Mouse (Mus musculus) urinary bladder, postnatal 10 days (tissue): ENCODE results near the gene Cog4.
"Not testable (repeated sequence)": the region's sequence is repeated elsewhere in the genome, so short reads cannot be mapped to it uniquely, and the experiment has no call there.

Experiments
- DNase-seq: peaks from one replicate; pipeline ENCODE4 v3.0.0; 2022; ENCODE audit warnings: low spot score

Cog4 gene

GRCm38 (mm10) chr8:110831956-110832355 is 14.4 kb upstream of the Cog4 start:
- no peak for DNase-seq

DNA sequence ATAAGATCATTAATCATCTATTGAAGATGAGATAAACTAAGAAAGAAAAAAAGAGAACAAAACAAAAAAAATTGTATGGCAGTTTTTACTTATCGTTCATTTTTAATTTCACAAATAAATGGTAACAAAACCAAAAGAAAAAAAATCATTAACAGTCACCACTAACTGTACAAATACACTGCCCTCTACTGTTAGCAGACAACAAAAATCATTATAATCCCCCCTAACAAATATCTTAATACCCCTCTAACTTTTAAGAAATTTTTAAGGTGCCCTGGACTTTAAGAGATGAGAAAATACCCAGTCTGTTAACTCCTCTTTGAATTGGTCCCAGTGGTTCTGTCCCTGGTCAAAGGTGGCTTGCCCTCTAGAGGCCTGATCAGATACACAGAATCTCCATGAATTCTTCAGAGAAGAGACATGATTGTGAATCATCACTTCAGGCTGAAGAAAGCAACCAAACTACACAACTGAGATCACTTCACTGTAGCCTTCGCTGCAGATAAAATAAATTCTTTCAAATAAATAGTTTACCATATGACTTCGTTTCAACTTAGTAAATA is 4.3 kb upstream of the Cog4 start:
- no peak for DNase-seq

DNA sequence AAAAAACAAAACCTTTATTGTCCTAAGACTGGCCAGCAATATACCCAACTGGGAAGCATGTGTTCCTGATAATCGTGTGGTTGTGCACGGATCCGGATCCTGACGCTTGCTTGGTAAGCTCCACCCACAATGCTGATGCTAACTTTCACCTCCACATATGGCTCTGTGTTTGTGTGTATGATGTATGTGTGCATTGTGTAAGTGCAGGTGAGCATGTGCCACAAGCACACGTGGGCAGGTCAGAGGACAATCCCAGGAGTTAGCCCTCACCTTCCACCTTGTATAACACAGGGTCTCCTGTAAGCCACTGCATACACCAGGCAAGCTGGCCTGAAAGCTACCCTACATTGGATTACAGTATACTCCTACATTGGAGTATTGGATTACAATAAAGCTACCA is 3.2 kb upstream of the Cog4 start:
- no peak for DNase-seq

DNA sequence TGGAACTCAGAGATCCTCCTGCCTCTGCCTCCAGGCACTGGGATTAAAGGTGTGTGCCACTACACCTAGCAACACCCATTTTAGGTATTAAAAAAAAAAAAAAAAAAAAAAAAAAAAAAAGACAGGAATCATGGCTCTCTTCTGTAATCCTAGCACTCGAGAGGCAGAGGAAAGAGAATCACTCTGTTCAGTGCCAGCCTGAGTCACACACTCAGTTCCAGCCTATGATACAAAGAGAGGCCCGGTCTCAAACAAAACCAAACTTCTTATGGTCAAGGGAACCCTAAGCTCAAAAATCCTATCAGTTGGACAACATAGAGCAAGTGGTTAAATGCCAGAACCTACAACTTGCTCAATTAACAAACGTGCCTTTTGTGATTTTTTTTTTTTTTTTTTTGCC is 1.5 kb upstream of the Cog4 start:
- DNase-seq: no peak

- DNase-seq: no peak
Observed at GRCm38 (mm10) chr8:110845821-110846404, 487 bp upstream of the Cog4 start.

DNA sequence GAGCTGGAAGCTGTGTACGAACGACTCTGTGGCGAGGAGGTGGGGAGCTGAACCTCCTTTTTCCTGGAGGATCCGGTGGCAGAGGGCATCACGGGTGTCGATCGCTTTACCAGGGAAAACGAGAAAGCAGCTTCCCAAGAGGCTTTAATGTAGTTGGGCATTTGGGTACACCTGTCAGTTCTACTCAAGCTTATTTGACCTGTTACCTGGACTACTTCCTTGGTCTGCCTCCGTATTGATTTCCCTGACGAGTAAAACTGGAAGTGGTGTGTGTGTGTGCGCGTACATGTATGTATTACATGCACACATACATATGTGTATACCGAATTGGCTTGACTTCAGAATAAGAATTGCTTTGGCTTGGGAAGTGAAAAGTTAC is 760 bp downstream of the Cog4 start:
- DNase-seq: no peak

DNA sequence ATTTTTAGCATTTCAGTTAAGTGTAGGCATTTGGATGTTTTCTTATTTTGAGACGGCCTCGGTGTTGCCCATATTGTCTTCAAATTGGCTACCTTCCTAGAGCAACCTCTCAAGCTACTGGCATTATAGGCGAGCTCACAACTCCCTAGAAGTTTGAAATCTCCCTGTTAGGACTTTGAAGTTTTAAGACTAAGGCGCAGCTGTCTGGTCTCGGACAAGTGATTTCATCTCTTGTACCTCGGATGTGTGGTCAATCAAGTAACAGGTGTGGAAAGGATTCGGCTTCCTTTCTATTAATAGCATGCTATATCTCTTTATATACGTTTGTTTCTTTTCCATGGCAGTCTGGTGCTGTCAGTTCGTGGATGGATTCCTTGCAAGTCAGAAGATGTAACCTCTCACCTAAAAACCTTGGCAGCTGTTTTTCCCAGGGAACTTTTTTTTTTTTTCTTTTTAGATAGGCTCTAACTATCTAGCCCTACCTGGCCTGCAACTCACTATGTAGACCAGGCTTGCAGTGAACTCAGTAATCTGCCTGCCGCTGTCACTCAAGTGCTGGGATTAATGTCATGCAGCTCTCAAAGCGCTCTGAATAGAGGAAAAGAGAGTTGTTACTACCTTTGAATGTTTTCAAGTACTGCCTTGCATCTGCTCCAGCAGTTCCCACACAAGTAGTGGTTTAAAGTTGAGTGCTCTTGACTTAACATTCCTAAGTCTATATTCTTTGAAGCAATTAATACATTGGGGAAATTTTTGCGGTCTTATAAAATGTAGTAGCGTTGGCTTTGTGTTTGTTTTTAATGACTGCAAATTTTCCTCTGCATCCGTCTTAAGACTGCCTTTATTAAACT is 1.5 kb downstream of the Cog4 start:
- no peak for DNase-seq

GRCm38 (mm10) chr8:110851186-110851585 is 4.8 kb downstream of the Cog4 start:
- DNase-seq: no peak

- DNase-seq: not testable (repeated sequence)
Observed at GRCm38 (mm10) chr8:110856073-110856472, 9.7 kb downstream of the Cog4 start.

GRCm38 (mm10) chr8:110856760-110857461 is 10.5 kb downstream of the Cog4 start:
- no peak for DNase-seq

DNA sequence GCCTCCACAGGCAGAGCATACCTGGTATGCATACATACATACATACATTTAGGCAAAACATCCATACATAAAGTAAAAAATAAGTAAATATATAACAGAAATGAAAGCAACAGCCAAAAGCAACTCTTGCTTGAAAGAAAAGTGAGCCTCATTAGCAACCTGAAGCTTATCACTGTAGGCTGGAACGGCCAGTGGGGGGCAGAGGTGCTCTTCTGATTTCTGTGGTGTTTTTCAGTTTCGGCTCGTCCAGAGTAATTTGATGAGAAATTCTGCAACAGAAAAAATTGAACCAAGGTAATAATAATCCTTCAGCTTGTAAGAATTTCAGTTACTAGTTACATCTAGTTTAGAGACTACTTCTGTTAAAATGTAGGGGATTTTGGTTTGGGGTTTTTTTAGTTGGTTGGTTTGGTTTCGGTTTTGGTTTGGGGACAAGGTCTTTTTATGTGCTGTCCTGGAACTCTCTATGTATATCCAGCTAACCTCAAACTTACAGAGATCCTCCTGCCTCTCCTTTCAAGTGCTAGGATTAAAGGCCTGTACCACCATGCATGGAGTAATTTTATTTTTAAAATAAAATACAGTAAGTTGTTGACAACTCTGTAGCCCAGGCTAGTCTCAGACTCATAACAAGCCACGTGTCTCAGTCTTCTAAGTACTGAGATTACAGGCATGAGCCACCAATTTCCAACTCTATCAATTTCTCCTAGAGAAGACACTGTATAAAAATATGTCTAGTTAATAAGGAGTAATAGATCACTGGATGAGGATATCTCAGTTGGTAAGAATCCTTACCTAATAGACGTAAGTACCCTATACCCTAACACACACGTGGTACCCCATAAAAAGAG is 13.5 kb downstream of the Cog4 start:
- no peak for DNase-seq

DNA sequence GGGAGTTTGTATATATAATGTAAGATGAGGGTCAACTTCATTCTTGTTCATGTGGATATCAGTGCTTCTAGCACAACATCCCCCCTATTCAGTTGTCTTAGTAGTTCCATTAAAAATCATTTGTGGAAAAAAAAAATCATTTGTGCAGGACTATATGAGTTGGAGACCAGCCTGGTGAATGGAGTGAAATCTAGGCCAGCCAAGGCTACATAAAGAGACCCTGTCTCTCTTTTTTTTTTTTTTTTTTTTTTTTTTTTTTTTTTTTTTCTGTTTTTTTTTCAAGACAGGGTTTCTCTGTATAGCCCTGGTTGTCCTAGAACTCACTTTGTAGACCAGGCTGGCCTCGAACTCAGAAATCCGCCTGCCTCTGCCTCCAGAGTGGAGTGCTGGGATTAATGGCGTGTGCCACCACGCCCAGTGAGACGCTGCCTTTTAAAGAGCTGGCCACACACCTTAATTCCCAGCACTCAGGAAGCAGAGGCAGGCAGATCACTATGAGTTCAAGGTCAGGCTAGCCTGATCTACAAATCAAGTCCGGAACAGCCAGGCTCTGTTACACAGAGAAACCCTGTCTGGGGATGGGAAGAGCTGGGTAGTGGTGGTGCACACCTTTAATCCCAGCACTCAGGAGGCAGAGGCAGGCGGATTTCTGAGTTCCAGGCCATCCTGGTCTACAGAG is 15.1 kb downstream of the Cog4 start:
- not testable (repeated sequence) for DNase-seq

DNA sequence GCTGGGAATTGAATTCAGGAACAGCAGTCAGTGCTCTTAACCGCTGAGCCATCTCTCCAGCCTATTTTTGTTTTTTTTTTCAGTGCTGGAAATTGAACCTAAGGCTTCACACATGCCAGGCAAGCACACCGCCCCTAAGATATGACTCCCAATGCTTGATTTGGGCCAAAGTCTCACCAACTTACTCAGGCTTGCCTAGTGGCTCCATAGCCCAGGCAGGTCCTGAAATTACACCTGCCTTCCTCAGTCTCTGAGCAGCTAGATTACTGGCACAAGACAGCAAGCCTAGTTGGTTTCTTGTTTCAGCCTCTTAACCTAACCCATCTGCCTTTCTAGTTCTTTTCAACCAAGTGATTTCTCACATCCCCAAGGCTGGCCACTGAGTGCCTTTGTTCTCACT is 24.1 kb downstream of the Cog4 start:
- no peak for DNase-seq

GRCm38 (mm10) chr8:110877862-110878261 is 31.5 kb downstream of the Cog4 start:
- no peak for DNase-seq

- no peak for DNase-seq
Observed at GRCm38 (mm10) chr8:110881741-110882310, 35.4 kb downstream of the Cog4 start.

DNA sequence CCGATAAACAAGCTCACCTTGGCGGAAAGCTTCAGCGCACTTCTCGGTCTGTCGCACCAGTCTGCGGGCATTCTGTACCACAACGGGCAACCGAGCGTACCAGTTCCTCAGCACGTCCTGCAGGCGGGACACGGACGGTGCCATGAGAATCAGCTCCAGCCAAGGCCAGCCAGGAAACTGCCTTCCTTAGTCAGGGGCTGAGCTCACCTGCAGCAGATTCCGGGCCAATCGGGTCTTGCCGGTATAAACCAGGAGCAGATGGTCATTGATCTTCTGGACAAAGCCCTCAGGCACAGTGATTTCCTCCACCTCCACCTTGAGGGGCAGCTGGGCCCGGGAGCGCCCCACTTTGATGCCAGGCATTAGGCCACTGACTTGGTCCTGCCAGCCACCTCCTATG is 37.4 kb downstream of the Cog4 start:
- DNase-seq: no peak

GRCm38 (mm10) chr8:110886634-110887033 is 40.2 kb downstream of the Cog4 start:
- no peak for DNase-seq

- no peak for DNase-seq
Observed at GRCm38 (mm10) chr8:110887551-110887950, 41.2 kb downstream of the Cog4 start.

DNA sequence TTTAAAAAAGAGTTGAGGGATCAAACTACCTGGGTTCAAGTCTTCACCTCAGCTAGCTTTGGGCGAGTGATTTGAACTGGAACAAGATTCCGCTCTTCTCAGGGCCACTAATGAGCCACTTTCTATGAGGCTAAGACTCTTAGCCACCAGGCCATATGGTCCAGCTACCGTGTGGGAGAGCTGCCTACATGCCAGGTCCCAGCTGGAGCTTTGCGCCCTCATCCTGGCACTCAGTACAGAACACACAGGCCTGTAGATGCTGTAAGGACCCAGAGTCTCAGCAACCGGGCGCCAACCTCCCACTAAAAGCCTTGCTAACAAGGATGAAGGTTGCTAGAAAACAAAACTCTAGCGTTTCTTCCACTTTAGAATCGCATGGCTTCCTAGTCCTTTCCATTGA is 42.0 kb downstream of the Cog4 start:
- no peak for DNase-seq

DNA sequence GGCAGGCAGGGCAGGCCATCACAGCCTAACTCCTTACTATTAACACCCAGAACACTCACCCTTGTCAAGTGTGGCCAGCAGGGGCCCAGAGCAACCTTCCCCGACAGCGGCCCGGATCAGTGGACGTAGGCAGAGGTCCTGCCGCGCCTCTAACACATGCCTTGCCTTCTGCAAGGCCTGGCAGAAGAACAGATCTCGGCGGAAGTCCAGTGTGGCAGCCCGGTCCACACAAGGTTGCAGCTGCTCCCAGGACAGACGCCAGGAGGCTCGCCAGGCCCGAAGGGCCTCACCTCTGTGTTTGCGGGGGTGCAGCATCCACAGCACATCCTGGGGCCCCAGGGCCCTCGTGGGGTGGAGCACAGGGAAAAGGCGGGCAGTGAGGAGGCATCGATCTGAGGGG is 42.5 kb downstream of the Cog4 start:
- DNase-seq: no peak

GRCm38 (mm10) chr8:110889904-110890470 is 43.6 kb downstream of the Cog4 start:
- no peak for DNase-seq
